Mouse (Mus musculus): ENCODE measurements around the gene Sorcs3. TPM values are rescaled to one million over a fixed set of nuclear protein-coding genes. Genes with fewer than 3 reads are reported as not detected.

The Sorcs3 gene
- total RNA-seq, 2 experiments from 2014 or later = not detected

GRCm38 (mm10) chr19:48282250-48282649 lies 76.4 kb downstream of the Sorcs3 start:
- DNase-seq = no peak
- intact Hi-C loops (cut with DNase I) = no loop called here

- DNase-seq = no peak
- intact Hi-C loops (cut with DNase I) = no loop called here
Observed at GRCm38 (mm10) chr19:48283217-48283616, 77.4 kb downstream of the Sorcs3 start.

GRCm38 (mm10) chr19:48285602-48286225 lies 79.9 kb downstream of the Sorcs3 start:
- intact Hi-C loops (cut with DNase I) = no loop called here

GRCm38 (mm10) chr19:48294251-48294650 lies 88.4 kb downstream of the Sorcs3 start:
- intact Hi-C loops (cut with DNase I) = loop anchor here (5.0 kb wide), 1 partner anchor 998 kb away; no protein-coding TSS in a partner anchor
- no peak for DNase-seq

More at GRCm38 (mm10) chr19:48285602-48286225, 79.9 kb downstream of the Sorcs3 start:
- DNase-seq = no peak

GRCm38 (mm10) chr19:48298384-48298783 lies 92.6 kb downstream of the Sorcs3 start:
- intact Hi-C loops (cut with DNase I) = no loop called here
- DNase-seq = no peak

GRCm38 (mm10) chr19:48300440-48301231 lies 94.8 kb downstream of the Sorcs3 start:
- intact Hi-C loops (cut with DNase I) = no loop called here
- no peak for DNase-seq

- no peak for DNase-seq
- intact Hi-C loops (cut with DNase I) = no loop called here
Observed at GRCm38 (mm10) chr19:48301300-48301699, 95.5 kb downstream of the Sorcs3 start.

- intact Hi-C loops (cut with DNase I) = no loop called here
- no peak for DNase-seq
Observed at GRCm38 (mm10) chr19:48308341-48308740, 102.5 kb downstream of the Sorcs3 start.

GRCm38 (mm10) chr19:48309531-48310337 lies 103.9 kb downstream of the Sorcs3 start:
- intact Hi-C loops (cut with DNase I) = no loop called here
- no peak for DNase-seq

- intact Hi-C loops (cut with DNase I) = no loop called here
- no peak for DNase-seq
Observed at GRCm38 (mm10) chr19:48310338-48310710, 104.5 kb downstream of the Sorcs3 start.

GRCm38 (mm10) chr19:48313776-48314175 lies 108.0 kb downstream of the Sorcs3 start:
- intact Hi-C loops (cut with DNase I) = no loop called here
- DNase-seq = no peak

- DNase-seq = no peak
- intact Hi-C loops (cut with DNase I) = no loop called here
Observed at GRCm38 (mm10) chr19:48327115-48327514, 121.3 kb downstream of the Sorcs3 start.

GRCm38 (mm10) chr19:48328171-48328570 lies 122.3 kb downstream of the Sorcs3 start:
- no peak for DNase-seq
- intact Hi-C loops (cut with DNase I) = no loop called here

GRCm38 (mm10) chr19:48331640-48332039 lies 125.8 kb downstream of the Sorcs3 start:
- intact Hi-C loops (cut with DNase I) = no loop called here
- no peak for DNase-seq

GRCm38 (mm10) chr19:48333085-48333484 lies 127.3 kb downstream of the Sorcs3 start:
- intact Hi-C loops (cut with DNase I) = no loop called here
- no peak for DNase-seq

- DNase-seq = no peak
- intact Hi-C loops (cut with DNase I) = no loop called here
Observed at GRCm38 (mm10) chr19:48337461-48337860, 131.6 kb downstream of the Sorcs3 start.

- intact Hi-C loops (cut with DNase I) = no loop called here
- no peak for DNase-seq
Observed at GRCm38 (mm10) chr19:48338098-48338497, 132.3 kb downstream of the Sorcs3 start.

GRCm38 (mm10) chr19:48342770-48343169 lies 136.9 kb downstream of the Sorcs3 start:
- intact Hi-C loops (cut with DNase I) = no loop called here
- no peak for DNase-seq

GRCm38 (mm10) chr19:48343442-48343841 lies 137.6 kb downstream of the Sorcs3 start:
- DNase-seq = no peak
- intact Hi-C loops (cut with DNase I) = no loop called here

GRCm38 (mm10) chr19:48347116-48347515 lies 141.3 kb downstream of the Sorcs3 start:
- intact Hi-C loops (cut with DNase I) = no loop called here
- no peak for DNase-seq

GRCm38 (mm10) chr19:48356806-48357205 lies 151.0 kb downstream of the Sorcs3 start:
- intact Hi-C loops (cut with DNase I) = no loop called here
- no peak for DNase-seq

Data from gastrocnemius, postnatal 36 days (tissue).